Mouse (Mus musculus): ENCODE data around the gene Itgb3. TPM values are rescaled to one million over a fixed set of nuclear protein-coding genes. Genes with fewer than 3 reads are reported as not detected.

Gene Itgb3
- polyA plus RNA-seq, 1 experiment from 2014 or later, result 3.1 TPM

- Histone ChIP-seq H3K4me2 (peak overlapping the region; percentile 13; the same call in 1 of the 2 replicates), H3K27ac (replicated peaks) (no peak overlapping the region), H3K27me3 (peaks cover 44% of the 10 kb centered on the region), H3K9me3 (no peaks in the 10 kb centered on the region), H3K4me3 (no peak overlapping the region), H3K36me3 (no peaks in the 10 kb centered on the region), H3K4me1 (replicated peaks) (peaks cover 13% of the 10 kb centered on the region; the same call in 1 of the 2 replicates), H3K9ac (no peak overlapping the region)
- no peak for ATAC-seq (ENCODE audit: low read depth)
- 65% methylated on average over 4 of the region's 4 CpGs for WGBS
Measured at GRCm38 (mm10) chr11:104609733-104610132, 1.9 kb downstream of the Itgb3 start.

- H3K27ac ChIP-seq (replicated peaks), result no peak overlapping the region
- no peaks in the 10 kb centered on the region for H3K9me3 ChIP-seq
- H3K36me3 ChIP-seq, result no peaks in the 10 kb centered on the region
- peaks cover 39% of the 10 kb centered on the region for H3K27me3 ChIP-seq
- H3K4me3 ChIP-seq, result no peak overlapping the region
- 45% methylated on average over 4 of the region's 4 CpGs for WGBS
- ATAC-seq (ENCODE audit: low read depth), result no peak
- peaks cover 13% of the 10 kb centered on the region; the same call in 1 of the 2 replicates for H3K4me1 ChIP-seq (replicated peaks)
- H3K4me2 ChIP-seq, result no peak overlapping the region
- no peak overlapping the region for H3K9ac ChIP-seq
Measured at GRCm38 (mm10) chr11:104611579-104612151, 3.9 kb downstream of the Itgb3 start.

GRCm38 (mm10) chr11:104613551-104613950 lies 5.8 kb downstream of the Itgb3 start:
- H3K4me3 ChIP-seq, result no peak overlapping the region
- peaks cover 31% of the 10 kb centered on the region for H3K27me3 ChIP-seq
- no peak overlapping the region for H3K4me2 ChIP-seq
- H3K9me3 ChIP-seq, result no peaks in the 10 kb centered on the region
- 85% methylated on average over 10 of the region's 10 CpGs for WGBS
- no peaks in the 10 kb centered on the region for H3K36me3 ChIP-seq
- H3K9ac ChIP-seq, result no peak overlapping the region
- peaks cover 2% of the 10 kb centered on the region; the same call in 1 of the 2 replicates for H3K4me1 ChIP-seq (replicated peaks)
- ATAC-seq (ENCODE audit: low read depth), result no peak
- H3K27ac ChIP-seq (replicated peaks), result no peak overlapping the region

- Histone ChIP-seq H3K27me3 (peaks cover 25% of the 10 kb centered on the region), H3K4me1 (replicated peaks) (peaks cover 4% of the 10 kb centered on the region), H3K4me3 (no peak overlapping the region), H3K4me2 (no peak overlapping the region), H3K9ac (no peak overlapping the region), H3K9me3 (no peaks in the 10 kb centered on the region), H3K36me3 (no peaks in the 10 kb centered on the region), H3K27ac (replicated peaks) (no peak overlapping the region)
- 89% methylated on average over 2 of the region's 2 CpGs for WGBS
- no peak for ATAC-seq (ENCODE audit: low read depth)
Measured at GRCm38 (mm10) chr11:104614130-104614529, 6.3 kb downstream of the Itgb3 start.

GRCm38 (mm10) chr11:104616182-104616581 lies 8.4 kb downstream of the Itgb3 start:
- WGBS, result 85% methylated on average over 5 of the region's 5 CpGs

GRCm38 (mm10) chr11:104618638-104619076 lies 10.9 kb downstream of the Itgb3 start:
- Histone ChIP-seq H3K4me2 (no peak overlapping the region), H3K9me3 (no peaks in the 10 kb centered on the region), H3K27me3 (no peaks in the 10 kb centered on the region), H3K4me3 (no peak overlapping the region), H3K9ac (no peak overlapping the region), H3K27ac (replicated peaks) (no peak overlapping the region), H3K36me3 (no peaks in the 10 kb centered on the region), H3K4me1 (replicated peaks) (peaks cover 12% of the 10 kb centered on the region)
- 83% methylated on average over 6 of the region's 6 CpGs for whole genome bisulfite sequencing
- no peak for ATAC-seq (ENCODE audit: low read depth)

More at GRCm38 (mm10) chr11:104616182-104616581, 8.4 kb downstream of the Itgb3 start:
- H3K4me2 ChIP-seq, result no peak overlapping the region
- no peaks in the 10 kb centered on the region for H3K36me3 ChIP-seq
- ATAC-seq (ENCODE audit: low read depth), result no peak
- H3K4me1 ChIP-seq (replicated peaks), result peaks cover 12% of the 10 kb centered on the region
- H3K9me3 ChIP-seq, result no peaks in the 10 kb centered on the region
- no peak overlapping the region for H3K4me3 ChIP-seq
- H3K9ac ChIP-seq, result no peak overlapping the region
- H3K27me3 ChIP-seq, result peaks cover 5% of the 10 kb centered on the region
- no peak overlapping the region for H3K27ac ChIP-seq (replicated peaks)

- no peaks in the 10 kb centered on the region for H3K36me3 ChIP-seq
- peak; percentile 72 for ATAC-seq (ENCODE audit: low read depth)
- no peak overlapping the region for H3K27ac ChIP-seq (replicated peaks)
- H3K27me3 ChIP-seq, result no peaks in the 10 kb centered on the region
- no peak overlapping the region for H3K9ac ChIP-seq
- no peak overlapping the region for H3K4me3 ChIP-seq
- H3K9me3 ChIP-seq, result no peaks in the 10 kb centered on the region
- H3K4me1 ChIP-seq (replicated peaks), result peaks cover 12% of the 10 kb centered on the region
- H3K4me2 ChIP-seq, result no peak overlapping the region
- WGBS, result 46% methylated on average over 13 of the region's 13 CpGs
Measured at GRCm38 (mm10) chr11:104619084-104620022, 11.6 kb downstream of the Itgb3 start.

- no peak overlapping the region for H3K4me3 ChIP-seq
- H3K4me1 ChIP-seq (replicated peaks), result peaks cover 27% of the 10 kb centered on the region
- no peaks in the 10 kb centered on the region for H3K36me3 ChIP-seq
- H3K27me3 ChIP-seq, result no peaks in the 10 kb centered on the region
- H3K9ac ChIP-seq, result no peak overlapping the region
- no peak overlapping the region for H3K4me2 ChIP-seq
- WGBS, result 48% methylated on average over 12 of the region's 12 CpGs
- H3K9me3 ChIP-seq, result no peaks in the 10 kb centered on the region
- no peak for ATAC-seq (ENCODE audit: low read depth)
- no peak overlapping the region for H3K27ac ChIP-seq (replicated peaks)
Measured at GRCm38 (mm10) chr11:104622040-104622962, 14.5 kb downstream of the Itgb3 start.

GRCm38 (mm10) chr11:104624791-104625391 lies 17.1 kb downstream of the Itgb3 start:
- Histone ChIP-seq H3K27ac (replicated peaks) (no peak overlapping the region), H3K27me3 (no peaks in the 10 kb centered on the region), H3K4me3 (no peak overlapping the region), H3K4me2 (no peak overlapping the region), H3K9ac (no peak overlapping the region), H3K4me1 (replicated peaks) (peaks cover 16% of the 10 kb centered on the region; the same call in 1 of the 2 replicates), H3K9me3 (no peaks in the 10 kb centered on the region), H3K36me3 (no peaks in the 10 kb centered on the region)
- 53% methylated on average over 6 of the region's 6 CpGs for WGBS
- no peak for ATAC-seq (ENCODE audit: low read depth)

- H3K4me2 ChIP-seq, result no peak overlapping the region
- WGBS, result 54% methylated on average over 12 of the region's 12 CpGs
- H3K4me1 ChIP-seq (replicated peaks), result peaks cover 15% of the 10 kb centered on the region; the same call in 1 of the 2 replicates
- no peak for ATAC-seq (ENCODE audit: low read depth)
- no peak overlapping the region for H3K27ac ChIP-seq (replicated peaks)
- no peak overlapping the region for H3K4me3 ChIP-seq
- H3K36me3 ChIP-seq, result no peaks in the 10 kb centered on the region
- no peaks in the 10 kb centered on the region for H3K27me3 ChIP-seq
- H3K9ac ChIP-seq, result no peak overlapping the region
- H3K9me3 ChIP-seq, result no peaks in the 10 kb centered on the region
Measured at GRCm38 (mm10) chr11:104625453-104626402, 17.9 kb downstream of the Itgb3 start.
